Mouse (Mus musculus) liver, embryonic 12.5 days (tissue): ENCODE data around the gene Tpra1. TPM values are rescaled to one million over a fixed set of nuclear protein-coding genes. Genes with fewer than 3 reads are reported as not detected.

ENCODE experiments used
- ATAC-seq: fragments of 200-750 bp; cut with Nextera tagmentation; 2 replicates; pipeline ENCODE4 v1.8.0; 2017; ENCODE audit warnings: moderate number of reproducible peaks, mild to moderate bottlenecking, moderate library complexity
- H3K27ac ChIP-seq: fragments of 300-500 bp; sonication (generic); 2 replicates; pipeline ENCODE4 v1.5.1; 2016; ENCODE audit warnings: mild to moderate bottlenecking
- H3K27me3 ChIP-seq: fragments of 300-500 bp; sonication (generic); replicated peaks from 2 replicates; pipeline ENCODE4 v1.6.1; 2016; ENCODE audit warnings: mild to moderate bottlenecking, moderate library complexity
- H3K36me3 ChIP-seq: fragments of 300-500 bp; sonication (generic); 2 replicates; pipeline ENCODE4 v1.6.1; 2016; ENCODE audit warnings: mild to moderate bottlenecking, moderate library complexity
- H3K4me1 ChIP-seq: fragments of 300-500 bp; sonication (generic); 2 replicates; pipeline ENCODE4 v1.6.1; 2016
- H3K4me2 ChIP-seq: fragments of 300-500 bp; sonication (generic); 2 replicates; pipeline ENCODE4 v1.6.1; 2016; ENCODE audit warnings: mild to moderate bottlenecking, moderate library complexity
- H3K4me3 ChIP-seq: fragments of 300-500 bp; sonication (generic); 2 replicates; pipeline ENCODE4 v1.5.1; 2016; ENCODE audit warnings: mild to moderate bottlenecking, moderate library complexity
- H3K9ac ChIP-seq: fragments of 300-500 bp; sonication (generic); 2 replicates; pipeline ENCODE4 v1.6.1; 2016; ENCODE audit warnings: mild to moderate bottlenecking, moderate library complexity
- H3K9me3 ChIP-seq: fragments of 300-500 bp; sonication (generic); replicated peaks from 2 replicates; pipeline ENCODE4 v1.6.1; 2016; ENCODE audit warnings: mild to moderate bottlenecking, moderate library complexity
- WGBS: fragments of 180-500 bp; shearing (Covaris S2); methylation state at CpG from one replicate; pipeline ENCODE4 v1.1.7; 2016; ENCODE audit not compliant: insufficient replicate concordance; 5-methylcytosine and 5-hydroxymethylcytosine counted together
- polyA plus RNA-seq: library from polyadenylated mRNA; unstranded; fragments of >200 nt; fragmentation: Nextera tagmentation; extraction: Ambion mirVana; gene quantifications from 2 replicates; pipeline ENCODE4 v1.2.1, GENCODE M21; 2016

Gene Tpra1
- 52.7 and 53.9 TPM in 2 replicates for polyA plus RNA-seq

DNA sequence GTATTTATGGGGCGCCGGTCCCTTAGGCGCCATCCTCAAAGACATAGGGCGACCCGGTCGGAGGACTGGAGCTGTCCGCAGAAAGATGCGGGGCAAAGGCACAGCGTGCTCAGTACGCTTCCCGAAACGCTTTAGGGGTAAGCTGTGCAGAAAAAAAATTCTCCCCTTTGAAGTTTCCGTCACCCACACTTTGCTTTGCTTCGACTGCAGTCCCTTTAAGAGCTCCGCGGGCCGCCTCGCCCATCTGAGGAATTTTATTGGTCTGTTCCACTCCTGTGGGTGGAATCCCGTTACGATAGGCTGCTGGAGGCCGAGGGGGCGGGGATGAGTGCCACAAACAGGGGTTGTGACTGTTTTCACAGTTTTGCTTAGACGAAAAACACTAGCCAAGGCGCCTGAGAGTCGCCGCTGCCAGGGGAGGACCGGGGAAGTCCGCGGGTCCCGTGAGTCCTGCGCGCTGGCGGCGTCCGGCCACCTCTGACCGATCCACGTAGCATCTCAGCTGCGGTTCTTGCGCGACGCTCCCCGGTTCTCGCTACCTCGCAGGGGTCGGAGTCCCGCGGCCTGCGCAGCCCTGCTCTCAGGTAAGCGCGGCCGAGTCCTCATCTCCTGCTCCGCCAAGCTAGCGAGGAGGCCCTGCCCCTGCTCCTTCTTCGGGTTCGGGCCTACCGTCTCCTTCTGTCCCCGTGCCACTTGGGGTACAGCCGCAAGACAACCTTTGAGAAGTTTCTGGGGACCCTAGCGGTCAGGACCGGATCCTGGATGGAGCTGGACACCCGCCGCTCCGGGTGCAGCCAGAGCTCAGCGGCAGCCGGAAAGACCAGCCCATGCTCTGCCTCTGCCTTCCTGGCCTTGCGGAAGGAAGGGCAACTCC lies at the start of gene Tpra1:
TSS of gene Tpra1 (plus strand) at position 305 of the 874 bp plus-strand sequence.
- peak; percentile 85 for ATAC-seq
- Histone ChIP-seq H3K27me3 (no peaks in the 10 kb centered on the region), H3K27ac (peak within 1 kb of the TSS; percentile 94), H3K4me3 (peak within 1 kb of the TSS; percentile 87), H3K4me2 (peak within 1 kb of the TSS; percentile 88), H3K9ac (peak within 1 kb of the TSS; percentile 93), H3K4me1 (peaks cover 79% of the 10 kb centered on the region), H3K9me3 (no peaks in the 10 kb centered on the region), H3K36me3 (peaks cover 28% of the 10 kb centered on the region)
- under 1% methylated on average over 66 of the region's 66 CpGs for WGBS

DNA sequence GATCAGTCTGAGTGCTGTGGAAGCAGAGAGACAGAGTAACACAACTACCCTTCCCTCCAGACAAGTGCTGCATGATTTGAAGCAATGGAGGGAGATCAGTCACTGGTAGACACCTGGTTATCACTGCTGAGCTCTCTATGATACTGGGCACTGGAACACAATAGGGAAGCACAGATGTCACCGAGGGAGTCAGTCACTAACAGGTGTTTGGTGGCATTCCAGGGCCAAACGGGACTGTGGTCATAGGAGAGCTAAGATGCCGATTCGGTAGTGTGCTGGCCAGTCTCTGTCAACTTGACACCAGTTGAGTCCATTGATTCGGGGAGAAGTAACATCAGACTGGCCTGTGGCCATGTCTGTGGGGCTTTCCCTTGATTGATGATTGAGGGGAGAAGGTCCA lies 47.5 kb upstream of the Tpra1 start:
- WGBS: 74% methylated on average over 5 of the region's 5 CpGs

DNA sequence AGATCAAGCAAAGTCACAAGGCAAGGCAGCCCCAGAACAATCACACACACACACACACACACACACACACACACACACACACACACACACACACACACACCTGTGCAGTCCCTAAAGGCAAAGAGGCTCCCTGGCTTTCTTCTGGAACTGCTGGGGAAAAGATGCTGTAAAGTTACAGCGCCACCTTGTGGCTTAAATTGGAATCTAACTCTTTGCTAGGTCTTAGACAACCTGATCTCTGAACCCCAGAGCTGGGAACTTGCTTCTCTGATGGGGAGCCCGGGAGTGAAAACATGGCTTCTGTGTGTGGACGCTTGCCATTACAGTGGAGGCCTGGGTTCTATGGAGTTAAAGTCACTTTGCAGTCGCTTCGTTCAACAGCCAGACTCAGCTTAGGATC lies 46.4 kb upstream of the Tpra1 start:
- Histone ChIP-seq H3K36me3 (no peaks in the 10 kb centered on the region), H3K9ac (no peak overlapping the region), H3K27me3 (peaks cover 59% of the 10 kb centered on the region), H3K9me3 (no peaks in the 10 kb centered on the region), H3K4me1 (0 out of 2 replicates have a peak, but pooled peaks cover 8% of the 10 kb centered on the region), H3K27ac (no peak overlapping the region), H3K4me3 (no peak overlapping the region), H3K4me2 (no peak overlapping the region)
- ATAC-seq: 0 out of 2 replicates have a peak, but pooled peaks have one; percentile 38
- WGBS: 15% methylated on average over 5 of the region's 5 CpGs

More for the DNA sequence above, 47.5 kb upstream of the Tpra1 start:
- Histone ChIP-seq H3K4me2 (no peak overlapping the region), H3K9me3 (no peaks in the 10 kb centered on the region), H3K36me3 (no peaks in the 10 kb centered on the region), H3K4me3 (no peak overlapping the region), H3K27ac (no peak overlapping the region), H3K4me1 (0 out of 2 replicates have a peak, but pooled peaks cover 6% of the 10 kb centered on the region), H3K27me3 (peaks cover 55% of the 10 kb centered on the region), H3K9ac (no peak overlapping the region)
- ATAC-seq: no peak

DNA sequence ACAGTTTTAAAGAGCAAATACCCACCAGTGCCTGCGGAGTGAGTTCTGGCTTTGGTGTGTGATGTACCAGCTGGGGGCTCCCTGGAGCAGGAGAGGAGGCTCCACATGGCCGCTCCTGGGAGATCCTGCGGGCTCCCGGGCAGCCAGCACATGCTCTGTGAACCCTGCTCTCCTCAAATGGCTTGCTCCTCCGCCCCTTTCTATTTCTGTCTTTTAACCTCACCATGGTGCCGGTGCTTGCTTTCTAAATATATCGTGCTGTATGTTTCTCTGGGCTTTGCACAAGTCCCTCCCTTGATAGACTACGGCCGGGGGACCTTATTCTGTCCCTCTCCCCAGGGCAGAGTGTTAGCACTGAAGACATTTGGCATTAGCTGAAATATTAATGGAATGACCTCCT lies 44.8 kb upstream of the Tpra1 start:
- H3K27ac ChIP-seq: no peak overlapping the region
- no peak for ATAC-seq

DNA sequence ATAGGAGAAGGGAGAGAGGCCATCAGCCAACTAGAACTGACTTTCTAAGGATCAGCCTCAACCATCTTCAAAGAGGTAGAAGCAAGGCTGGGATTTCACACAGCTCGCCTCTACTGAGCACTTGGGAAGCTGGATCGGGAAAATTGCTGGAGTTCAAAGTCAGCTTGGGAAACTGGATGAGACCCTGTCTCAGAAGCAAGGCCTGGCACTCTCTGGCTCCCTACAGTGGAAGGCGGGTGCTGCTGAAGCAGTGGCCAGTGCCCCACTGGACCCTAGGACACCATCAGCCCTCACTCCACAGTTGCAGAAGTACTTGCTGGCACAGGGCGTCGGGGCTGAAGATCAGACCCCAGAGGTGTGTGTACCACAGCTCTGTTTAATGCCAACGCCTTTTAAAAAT lies 44.2 kb upstream of the Tpra1 start:
- H3K4me3 ChIP-seq: no peak overlapping the region
- H3K36me3 ChIP-seq: no peaks in the 10 kb centered on the region
- H3K27me3 ChIP-seq: peaks cover 58% of the 10 kb centered on the region
- H3K4me1 ChIP-seq: 0 out of 2 replicates have a peak, but pooled peaks cover 11% of the 10 kb centered on the region
- no peak overlapping the region for H3K9ac ChIP-seq
- WGBS: 78% methylated on average over 6 of the region's 6 CpGs
- H3K4me2 ChIP-seq: no peak overlapping the region
- ATAC-seq: no peak
- no peak overlapping the region for H3K27ac ChIP-seq
- peaks cover 9% of the 10 kb centered on the region for H3K9me3 ChIP-seq

More for the DNA sequence above, 44.8 kb upstream of the Tpra1 start:
- Histone ChIP-seq H3K27me3 (peaks cover 59% of the 10 kb centered on the region), H3K4me2 (no peak overlapping the region), H3K4me1 (0 out of 2 replicates have a peak, but pooled peaks cover 11% of the 10 kb centered on the region), H3K9me3 (peaks cover 9% of the 10 kb centered on the region), H3K4me3 (no peak overlapping the region), H3K36me3 (no peaks in the 10 kb centered on the region), H3K9ac (no peak overlapping the region)
- 31% methylated on average over 9 of the region's 9 CpGs for WGBS

DNA sequence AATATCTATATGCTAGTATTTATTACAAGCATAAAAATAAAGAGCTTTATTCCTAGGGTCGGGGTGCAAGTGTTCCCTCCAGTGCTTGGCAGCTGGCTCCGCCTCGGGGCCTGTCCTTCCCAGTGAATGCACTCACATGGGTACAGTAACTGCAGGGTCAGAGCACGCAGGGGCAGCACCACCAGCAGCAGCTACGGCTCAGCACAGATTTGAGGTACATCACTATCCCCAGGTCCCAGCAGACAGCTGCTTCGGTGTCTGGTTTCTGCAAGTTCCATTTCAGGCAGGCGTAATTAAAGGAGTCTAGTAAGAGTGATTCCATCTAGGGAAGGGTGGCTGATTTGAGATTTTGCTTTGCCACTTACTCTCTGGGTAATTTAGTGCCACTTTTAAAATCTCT lies 43.7 kb upstream of the Tpra1 start:
- WGBS: 66% methylated on average over 7 of the region's 7 CpGs
- H3K4me1 ChIP-seq: 0 out of 2 replicates have a peak, but pooled peaks cover 11% of the 10 kb centered on the region
- no peaks in the 10 kb centered on the region for H3K36me3 ChIP-seq
- H3K9me3 ChIP-seq: peaks cover 9% of the 10 kb centered on the region
- no peak overlapping the region for H3K27ac ChIP-seq
- H3K9ac ChIP-seq: no peak overlapping the region
- peaks cover 54% of the 10 kb centered on the region for H3K27me3 ChIP-seq
- no peak for ATAC-seq
- no peak overlapping the region for H3K4me2 ChIP-seq
- no peak overlapping the region for H3K4me3 ChIP-seq

DNA sequence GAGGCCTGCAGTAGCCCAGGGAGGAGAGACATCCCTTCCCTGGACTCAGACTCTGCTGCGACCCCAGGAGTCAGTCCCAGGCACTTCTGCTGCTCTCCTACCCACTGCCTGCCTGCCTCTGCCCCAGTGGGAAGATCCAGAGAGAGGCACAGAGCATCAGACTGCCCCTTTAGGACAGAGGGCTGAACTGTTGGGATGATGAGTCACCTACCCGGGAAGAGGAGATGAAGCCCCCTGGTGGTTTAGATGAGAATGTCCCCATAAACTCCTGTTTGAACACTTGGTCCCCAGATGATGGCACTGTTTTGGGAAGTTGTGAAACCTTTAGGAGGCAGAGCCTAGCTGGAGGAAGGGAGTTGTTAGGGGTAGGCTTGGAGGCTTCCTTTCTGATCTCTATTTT lies 41.1 kb upstream of the Tpra1 start:
- H3K27me3 ChIP-seq: peaks cover 52% of the 10 kb centered on the region
- H3K4me1 ChIP-seq: 0 out of 2 replicates have a peak, but pooled peaks cover 5% of the 10 kb centered on the region
- no peak overlapping the region for H3K4me2 ChIP-seq
- no peak overlapping the region for H3K27ac ChIP-seq
- H3K9ac ChIP-seq: no peak overlapping the region
- no peaks in the 10 kb centered on the region for H3K36me3 ChIP-seq
- no peak overlapping the region for H3K4me3 ChIP-seq
- peaks cover 9% of the 10 kb centered on the region for H3K9me3 ChIP-seq
- ATAC-seq: peak; percentile 54
- 13% methylated on average over 2 of the region's 2 CpGs for WGBS

DNA sequence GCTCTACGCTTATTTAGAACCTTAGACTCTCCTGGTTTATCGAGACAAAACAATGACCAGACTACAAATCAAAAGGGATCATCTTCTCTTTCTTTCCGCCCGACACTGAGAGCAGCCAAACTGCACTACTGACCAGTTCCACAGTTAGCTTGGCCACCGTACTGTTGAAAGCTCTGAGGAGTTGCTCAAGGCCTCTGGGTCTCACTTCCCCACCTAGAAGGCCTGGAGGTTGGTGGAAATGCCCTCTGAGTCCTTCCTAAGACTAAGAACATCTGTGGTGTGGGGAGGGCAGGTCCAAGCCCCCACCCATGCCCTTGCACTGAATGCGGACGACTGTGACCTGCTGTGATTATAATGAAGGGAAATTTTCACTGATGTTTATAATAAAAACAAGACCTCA lies 36.3 kb upstream of the Tpra1 start:
- no peak overlapping the region for H3K4me3 ChIP-seq
- peaks cover 9% of the 10 kb centered on the region for H3K9me3 ChIP-seq
- 68% methylated on average over 7 of the region's 7 CpGs for WGBS
- peaks cover 41% of the 10 kb centered on the region for H3K27me3 ChIP-seq
- no peak for ATAC-seq
- 0 out of 2 replicates have a peak, but pooled peaks cover 2% of the 10 kb centered on the region for H3K4me1 ChIP-seq
- no peaks in the 10 kb centered on the region for H3K36me3 ChIP-seq
- H3K9ac ChIP-seq: no peak overlapping the region
- H3K4me2 ChIP-seq: no peak overlapping the region
- H3K27ac ChIP-seq: no peak overlapping the region

DNA sequence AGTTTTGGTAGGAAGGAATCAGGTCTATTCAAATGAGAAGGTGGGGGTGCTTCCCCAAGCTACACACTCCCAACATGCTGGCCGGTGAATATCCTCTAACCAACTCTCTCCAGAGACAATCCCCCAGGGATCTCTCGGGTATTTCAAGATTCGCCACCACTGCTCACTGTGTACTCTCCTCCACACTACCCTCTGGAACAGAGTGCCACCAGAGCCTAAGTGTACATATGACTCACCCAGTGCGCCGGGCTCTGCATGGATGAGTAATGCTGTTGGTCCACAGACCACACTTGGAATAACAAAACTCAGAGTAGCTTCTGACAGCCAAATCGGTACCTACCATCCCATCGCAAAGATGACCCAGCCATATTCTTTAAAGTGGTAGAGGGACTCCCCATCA lies 32.6 kb upstream of the Tpra1 start:
- H3K27me3 ChIP-seq: peaks cover 78% of the 10 kb centered on the region
- no peaks in the 10 kb centered on the region for H3K9me3 ChIP-seq
- no peak overlapping the region for H3K4me2 ChIP-seq
- H3K4me1 ChIP-seq: peaks cover 2% of the 10 kb centered on the region
- WGBS: 74% methylated on average over 7 of the region's 7 CpGs
- H3K36me3 ChIP-seq: no peaks in the 10 kb centered on the region
- no peak overlapping the region for H3K4me3 ChIP-seq
- ATAC-seq: no peak
- no peak overlapping the region for H3K9ac ChIP-seq
- H3K27ac ChIP-seq: no peak overlapping the region

DNA sequence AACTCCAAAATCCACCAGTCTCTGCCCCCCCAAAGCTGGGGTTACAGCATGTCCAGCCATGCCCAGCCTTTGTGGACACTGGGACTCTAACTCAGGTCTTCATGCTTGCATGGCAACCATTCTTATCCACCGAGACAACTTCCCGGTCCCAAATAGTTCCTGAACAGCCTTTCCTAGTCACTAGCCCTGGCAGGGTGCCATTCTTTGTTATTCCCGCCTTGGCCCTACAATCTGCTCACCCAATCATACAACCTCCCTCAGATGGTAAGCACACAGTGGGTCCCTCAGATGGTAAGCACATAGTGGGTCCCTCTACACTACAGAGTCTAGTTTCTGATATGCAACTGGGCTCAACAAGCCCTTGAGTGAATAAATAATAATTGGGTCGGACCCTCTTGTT lies 31.5 kb upstream of the Tpra1 start:
- no peak for ATAC-seq
- Histone ChIP-seq H3K4me3 (no peak overlapping the region), H3K27me3 (peaks cover 79% of the 10 kb centered on the region), H3K36me3 (no peaks in the 10 kb centered on the region), H3K4me1 (peaks cover 8% of the 10 kb centered on the region), H3K9ac (no peak overlapping the region), H3K27ac (no peak overlapping the region), H3K9me3 (no peaks in the 10 kb centered on the region), H3K4me2 (no peak overlapping the region)
- 62% methylated on average over 4 of the region's 4 CpGs for WGBS

DNA sequence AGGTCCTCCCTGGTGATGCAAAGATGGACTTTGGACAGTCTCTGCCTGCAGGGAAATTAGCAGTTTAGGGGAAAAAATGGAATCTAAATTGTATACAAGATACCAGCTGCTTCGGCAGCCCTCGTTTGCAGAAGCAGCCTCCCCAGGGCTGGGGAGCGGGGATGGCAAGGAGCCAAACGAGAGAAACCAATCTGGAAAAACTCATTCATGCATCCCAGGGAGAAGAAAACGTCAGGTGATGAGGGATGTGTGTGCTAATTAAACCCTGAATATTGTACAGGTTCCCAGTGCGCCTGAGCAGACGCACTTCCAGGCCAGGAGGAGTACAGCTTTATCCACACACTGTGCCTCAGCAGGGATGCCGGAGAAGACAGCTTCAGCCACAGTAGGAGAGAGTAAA lies 30.5 kb upstream of the Tpra1 start:
- H3K9ac ChIP-seq: no peak overlapping the region
- no peaks in the 10 kb centered on the region for H3K36me3 ChIP-seq
- no peak overlapping the region for H3K27ac ChIP-seq
- WGBS: 55% methylated on average over 8 of the region's 8 CpGs
- no peak overlapping the region for H3K4me3 ChIP-seq
- no peaks in the 10 kb centered on the region for H3K9me3 ChIP-seq
- ATAC-seq: no peak
- H3K4me1 ChIP-seq: peaks cover 8% of the 10 kb centered on the region
- peaks cover 79% of the 10 kb centered on the region for H3K27me3 ChIP-seq
- no peak overlapping the region for H3K4me2 ChIP-seq

DNA sequence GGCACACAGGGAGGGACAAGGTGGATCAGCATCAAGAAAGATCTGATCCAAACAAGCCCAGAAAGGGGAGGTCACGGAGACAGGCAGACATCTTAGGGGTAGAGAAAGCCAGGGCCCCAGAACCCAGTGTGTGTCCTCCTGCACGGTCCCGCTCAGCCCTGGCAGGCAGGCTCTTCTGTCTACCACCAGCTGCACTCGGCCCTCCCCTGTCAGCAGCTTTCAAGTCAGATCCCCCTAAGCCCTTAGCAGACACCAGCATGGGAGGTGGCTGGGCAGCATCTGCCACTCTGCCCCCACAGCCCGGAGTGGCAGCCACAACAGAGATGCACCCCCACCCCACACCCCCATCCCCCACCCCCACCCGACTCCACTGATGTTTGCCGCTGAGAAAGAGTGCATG lies 29.2 kb upstream of the Tpra1 start:
- H3K9ac ChIP-seq: no peak overlapping the region
- no peak for ATAC-seq
- H3K9me3 ChIP-seq: no peaks in the 10 kb centered on the region
- peaks cover 8% of the 10 kb centered on the region for H3K4me1 ChIP-seq
- H3K4me3 ChIP-seq: no peak overlapping the region
- WGBS: 34% methylated on average over 7 of the region's 7 CpGs
- H3K36me3 ChIP-seq: no peaks in the 10 kb centered on the region
- peaks cover 77% of the 10 kb centered on the region for H3K27me3 ChIP-seq
- H3K27ac ChIP-seq: no peak overlapping the region
- no peak overlapping the region for H3K4me2 ChIP-seq
